Mouse (Mus musculus) limb, embryonic 13.5 days (tissue): ENCODE results near the gene Ret. TPM values are rescaled to one million over a fixed set of nuclear protein-coding genes. Genes with fewer than 3 reads are reported as not detected.

Experiments used
- ATAC-seq: fragments of 200-750 bp; cut with Nextera tagmentation; 2 replicates; pipeline ENCODE4 v1.8.0; 2017; ENCODE audit warnings: low read depth, moderate number of reproducible peaks, moderate TSS enrichment; ENCODE audit not compliant: low FRiP score
- H3K27ac ChIP-seq: fragments of 300-500 bp; sonication (generic); 2 replicates; pipeline ENCODE4 v1.5.1; 2015; ENCODE audit warnings: inconsistent platforms, mild to moderate bottlenecking, moderate library complexity
- H3K27me3 ChIP-seq: fragments of 300-500 bp; sonication (generic); 2 replicates; pipeline ENCODE4 v1.6.1; 2015; ENCODE audit warnings: mild to moderate bottlenecking, inconsistent platforms
- H3K36me3 ChIP-seq: fragments of 300-500 bp; sonication (generic); 2 replicates; pipeline ENCODE4 v1.6.1; 2015; ENCODE audit warnings: inconsistent platforms, mild to moderate bottlenecking, moderate library complexity
- H3K4me1 ChIP-seq: fragments of 300-500 bp; sonication (generic); 2 replicates; pipeline ENCODE4 v1.6.1; 2015; ENCODE audit warnings: inconsistent platforms
- H3K4me2 ChIP-seq: fragments of 300-500 bp; sonication (generic); replicated peaks from 2 replicates; pipeline ENCODE4 v1.6.1; 2015; ENCODE audit warnings: inconsistent platforms, mild to moderate bottlenecking, moderate library complexity
- H3K4me3 ChIP-seq: fragments of 300-500 bp; sonication (generic); 2 replicates; pipeline ENCODE4 v1.5.1; 2015; ENCODE audit warnings: moderate library complexity, mild to moderate bottlenecking, inconsistent platforms
- H3K9ac ChIP-seq: fragments of 300-500 bp; sonication (generic); 2 replicates; pipeline ENCODE4 v1.6.1; 2015; ENCODE audit warnings: mild to moderate bottlenecking, inconsistent platforms
- H3K9me3 ChIP-seq: fragments of 300-500 bp; sonication (generic); 2 replicates; pipeline ENCODE4 v1.6.1; 2016; ENCODE audit warnings: inconsistent platforms
- WGBS: fragments of 180-500 bp; shearing (Covaris S2); methylation state at CpG from one replicate; pipeline ENCODE4 v1.1.7; 2015; 5-methylcytosine and 5-hydroxymethylcytosine counted together
- polyA plus RNA-seq: library from polyadenylated mRNA; unstranded; fragments of >200 nt; fragmentation: Nextera tagmentation; extraction: Ambion mirVana; gene quantifications from 2 replicates; pipeline ENCODE4 v1.2.1, GENCODE M21; 2015

The Ret gene
- polyA plus RNA-seq = 0.33 and 0.47 TPM in 2 replicates

DNA sequence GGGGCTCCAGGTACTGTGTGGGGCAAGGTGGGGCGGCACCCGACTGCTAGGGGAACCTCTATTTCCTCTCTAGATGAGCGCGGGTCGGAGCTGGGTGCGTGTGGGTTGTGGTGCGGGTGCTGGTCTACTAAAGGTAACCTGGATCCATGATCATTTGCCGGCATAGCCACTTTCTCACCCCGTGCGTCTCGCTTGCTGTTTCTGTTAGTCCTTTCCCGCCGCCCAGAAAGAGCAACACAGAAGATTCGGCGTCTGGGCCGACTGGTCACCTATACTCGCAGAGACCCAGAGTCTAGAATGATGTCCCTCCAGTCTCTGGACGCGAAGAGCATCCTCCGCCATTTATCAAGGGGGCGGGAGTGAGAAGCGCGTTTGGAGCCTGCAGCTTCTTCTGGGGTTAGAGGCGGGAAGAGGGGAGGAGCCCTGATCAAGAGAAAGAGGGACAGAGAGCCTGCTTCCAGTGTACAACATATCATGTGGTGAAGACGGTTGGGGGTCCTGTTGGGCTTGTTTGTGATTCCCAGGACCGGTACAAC is at the start of gene Ret:
Gene Ret (minus strand): TSS at position 279 of the 536 bp plus-strand sequence.
- H3K4me1 ChIP-seq = peaks cover 11% of the 10 kb centered on the region
- peaks cover 80% of the 10 kb centered on the region for H3K27me3 ChIP-seq
- under 1% methylated on average over 26 of the region's 26 CpGs for WGBS
- ATAC-seq = no peak
- H3K36me3 ChIP-seq = no peaks in the 10 kb centered on the region
- peak within 1 kb of the TSS; percentile 62 for H3K9ac ChIP-seq
- peak within 1 kb of the TSS; percentile 66 for H3K4me3 ChIP-seq
- peak within 1 kb of the TSS; percentile 100 for H3K4me2 ChIP-seq
- no peak within 1 kb of the TSS for H3K27ac ChIP-seq
- no peaks in the 10 kb centered on the region for H3K9me3 ChIP-seq

DNA sequence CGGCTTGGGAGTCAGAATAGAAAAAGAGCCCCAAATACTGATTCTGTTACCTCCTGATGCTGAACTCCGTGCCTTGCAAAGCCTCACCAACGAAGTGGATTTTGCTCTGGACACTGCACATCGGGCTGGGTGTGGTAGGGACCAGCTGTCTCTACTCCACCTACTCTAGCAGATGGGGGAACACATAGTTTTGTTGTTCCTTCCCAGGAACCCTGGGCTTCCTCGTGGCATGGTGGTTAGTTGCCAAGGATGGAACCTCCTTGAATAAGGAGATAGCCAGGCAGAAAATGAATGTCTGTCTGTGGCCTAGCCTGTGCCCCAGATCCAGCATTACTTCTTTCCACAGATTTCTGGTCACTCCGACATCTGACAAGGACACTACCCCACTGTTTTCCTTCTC is 49.6 kb upstream of the Ret start:
- no peaks in the 10 kb centered on the region for H3K36me3 ChIP-seq
- H3K27ac ChIP-seq = no peak overlapping the region
- 0 out of 2 replicates have a peak, but pooled peaks cover 6% of the 10 kb centered on the region for H3K4me1 ChIP-seq
- H3K9ac ChIP-seq = no peak overlapping the region
- no peak overlapping the region for H3K4me2 ChIP-seq
- H3K4me3 ChIP-seq = no peak overlapping the region
- no peaks in the 10 kb centered on the region for H3K9me3 ChIP-seq
- ATAC-seq = no peak
- WGBS = 86% methylated on average over 6 of the region's 6 CpGs
- no peaks in the 10 kb centered on the region for H3K27me3 ChIP-seq

DNA sequence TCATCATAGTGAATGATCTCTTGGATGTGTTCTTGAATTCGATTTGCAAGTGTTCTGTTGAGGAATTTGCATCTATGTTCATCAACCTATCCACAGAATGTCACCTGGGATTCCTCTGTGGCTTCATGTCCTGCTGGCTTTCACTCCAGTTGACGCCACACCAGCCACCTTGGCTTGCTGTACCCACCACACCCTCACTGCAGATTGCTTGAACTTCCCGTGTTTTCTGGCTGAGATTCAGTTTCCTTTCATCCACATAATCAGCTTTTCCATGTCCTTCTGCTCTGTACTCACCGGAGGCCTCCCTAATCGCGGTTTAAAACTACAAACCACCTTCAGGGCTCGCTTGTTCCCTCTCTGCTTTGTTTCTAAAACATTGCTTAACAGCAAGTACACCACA is 46.6 kb upstream of the Ret start:
- Histone ChIP-seq H3K4me1 (no peaks in the 10 kb centered on the region), H3K36me3 (no peaks in the 10 kb centered on the region), H3K4me3 (no peak overlapping the region), H3K9ac (no peak overlapping the region), H3K27ac (no peak overlapping the region), H3K4me2 (no peak overlapping the region), H3K27me3 (no peaks in the 10 kb centered on the region), H3K9me3 (no peaks in the 10 kb centered on the region)
- no peak for ATAC-seq
- WGBS = 72% methylated on average over 7 of the region's 7 CpGs

DNA sequence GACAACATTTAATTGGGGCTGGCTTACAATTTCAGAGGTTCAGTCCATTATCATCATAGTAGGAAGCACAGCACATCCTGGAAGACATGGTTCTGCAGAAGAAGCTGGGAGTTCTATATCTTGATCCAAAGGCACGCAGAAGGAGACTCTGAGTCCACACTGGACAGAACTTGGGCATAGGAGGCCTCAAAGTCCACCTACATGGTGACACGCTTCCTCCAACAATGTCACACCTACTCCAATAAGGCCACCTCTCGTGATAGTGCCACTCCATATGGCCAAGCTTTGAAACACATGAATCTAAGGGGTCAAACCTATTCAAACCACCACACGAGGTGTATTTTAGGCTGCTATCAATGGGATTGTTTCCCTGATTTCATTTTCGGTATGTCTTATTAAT is 45.4 kb upstream of the Ret start:
- no peak for ATAC-seq
- WGBS = 82% methylated on average over 5 of the region's 5 CpGs
- H3K9ac ChIP-seq = no peak overlapping the region

DNA sequence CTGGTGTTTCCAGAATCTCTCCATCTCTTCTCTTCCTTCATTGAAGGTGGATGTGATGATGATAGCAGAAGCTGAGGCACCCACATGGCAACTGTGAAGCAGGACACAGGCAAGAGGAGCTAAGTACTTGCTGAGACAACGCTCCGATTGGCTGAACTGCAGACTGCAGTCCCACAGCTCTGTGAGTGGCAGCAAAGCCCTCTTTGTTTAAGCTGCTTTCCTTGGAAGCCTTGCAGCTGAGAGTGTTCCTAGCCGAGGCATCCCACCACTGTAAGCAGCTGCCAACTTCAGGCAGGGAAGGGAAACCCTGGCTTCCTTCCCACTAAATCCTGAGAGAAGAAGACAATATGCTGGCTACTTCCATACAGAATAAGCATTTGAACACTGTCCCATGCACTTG is 28.6 kb upstream of the Ret start:
- WGBS = 50% methylated on average over 3 of the region's 3 CpGs
- Histone ChIP-seq H3K4me3 (no peak overlapping the region), H3K27me3 (no peaks in the 10 kb centered on the region), H3K36me3 (no peaks in the 10 kb centered on the region), H3K27ac (no peak overlapping the region), H3K9me3 (no peaks in the 10 kb centered on the region), H3K9ac (no peak overlapping the region), H3K4me1 (no peaks in the 10 kb centered on the region), H3K4me2 (no peak overlapping the region)
- ATAC-seq = no peak

More for the DNA sequence above, 45.4 kb upstream of the Ret start:
- no peak overlapping the region for H3K4me3 ChIP-seq
- no peak overlapping the region for H3K4me2 ChIP-seq
- no peak overlapping the region for H3K27ac ChIP-seq
- H3K9me3 ChIP-seq = no peaks in the 10 kb centered on the region
- no peaks in the 10 kb centered on the region for H3K36me3 ChIP-seq
- no peaks in the 10 kb centered on the region for H3K27me3 ChIP-seq
- H3K4me1 ChIP-seq = no peaks in the 10 kb centered on the region

DNA sequence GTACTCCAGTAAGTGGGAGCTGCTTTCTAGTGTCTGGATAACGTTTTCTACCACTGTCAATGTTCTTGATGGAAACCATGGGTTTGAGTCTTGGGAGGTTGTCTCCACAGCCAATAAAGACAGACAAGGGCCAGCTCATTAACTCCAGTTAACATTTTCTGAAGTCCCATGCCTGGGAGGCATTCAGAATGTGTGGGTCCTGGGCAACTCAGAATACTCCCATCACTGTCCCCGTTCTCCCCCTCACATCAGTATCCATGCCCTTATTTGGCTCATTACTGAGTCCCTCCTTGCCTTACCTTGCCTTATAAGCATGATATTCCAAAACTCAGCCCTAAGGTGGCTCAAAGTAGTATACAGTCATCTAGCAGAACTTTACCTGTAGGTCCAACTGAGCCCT is 25.0 kb upstream of the Ret start:
- H3K27me3 ChIP-seq = no peaks in the 10 kb centered on the region
- ATAC-seq = no peak
- no peaks in the 10 kb centered on the region for H3K9me3 ChIP-seq
- no peak overlapping the region for H3K9ac ChIP-seq
- 72% methylated on average over 2 of the region's 2 CpGs for WGBS
- H3K27ac ChIP-seq = no peak overlapping the region
- H3K4me1 ChIP-seq = no peaks in the 10 kb centered on the region
- H3K36me3 ChIP-seq = no peaks in the 10 kb centered on the region
- no peak overlapping the region for H3K4me3 ChIP-seq
- H3K4me2 ChIP-seq = no peak overlapping the region

DNA sequence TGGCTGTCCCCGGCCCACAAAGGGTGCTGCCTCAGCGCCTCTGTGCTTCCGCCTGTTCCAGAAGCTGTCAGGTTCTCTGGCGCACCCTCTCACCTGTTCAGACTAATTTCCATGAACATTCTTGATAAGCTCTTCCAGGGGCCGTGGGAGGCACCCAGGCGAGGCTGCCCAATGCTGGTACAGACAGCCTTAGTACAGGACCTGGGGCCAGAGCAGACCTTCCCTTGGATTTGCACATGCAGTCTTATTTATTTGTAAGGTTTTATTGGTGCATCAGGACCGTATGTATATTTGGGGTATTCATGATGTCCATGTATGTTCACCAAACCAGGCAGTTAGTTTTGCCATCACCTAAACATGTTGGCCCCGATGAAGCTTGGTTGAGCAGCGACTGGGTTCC is 18.2 kb upstream of the Ret start:
- H3K9me3 ChIP-seq = no peaks in the 10 kb centered on the region
- H3K4me3 ChIP-seq = no peak overlapping the region
- ATAC-seq = no peak
- no peak overlapping the region for H3K4me2 ChIP-seq
- H3K4me1 ChIP-seq = no peaks in the 10 kb centered on the region
- no peak overlapping the region for H3K27ac ChIP-seq
- 89% methylated on average over 9 of the region's 9 CpGs for WGBS
- no peak overlapping the region for H3K9ac ChIP-seq
- no peaks in the 10 kb centered on the region for H3K36me3 ChIP-seq
- H3K27me3 ChIP-seq = no peaks in the 10 kb centered on the region

DNA sequence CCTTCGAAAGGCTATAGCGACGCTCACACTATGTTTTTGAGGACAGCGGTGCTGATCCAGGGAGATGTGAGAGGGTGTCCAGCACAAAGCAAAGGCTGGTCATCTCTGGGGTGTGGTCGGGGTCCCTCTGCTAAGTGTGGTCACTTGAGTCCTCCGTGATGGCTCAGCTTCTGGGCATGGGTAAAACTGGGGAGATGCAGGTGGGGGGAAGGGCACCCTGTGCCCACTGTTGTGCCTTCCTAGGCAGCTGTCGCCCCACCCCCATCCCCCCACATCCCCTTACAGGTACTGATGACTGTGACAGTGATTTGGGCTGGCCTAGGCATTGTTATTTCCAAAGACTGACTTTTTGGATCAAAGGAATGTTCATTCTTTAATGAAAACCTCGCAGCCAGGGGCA is 10.8 kb upstream of the Ret start:
- Histone ChIP-seq H3K4me1 (peaks cover 16% of the 10 kb centered on the region), H3K4me2 (no peak overlapping the region), H3K9ac (no peak overlapping the region), H3K27me3 (no peaks in the 10 kb centered on the region), H3K27ac (no peak overlapping the region), H3K4me3 (no peak overlapping the region), H3K9me3 (no peaks in the 10 kb centered on the region), H3K36me3 (no peaks in the 10 kb centered on the region)
- ATAC-seq = no peak
- WGBS = 89% methylated on average over 8 of the region's 8 CpGs

DNA sequence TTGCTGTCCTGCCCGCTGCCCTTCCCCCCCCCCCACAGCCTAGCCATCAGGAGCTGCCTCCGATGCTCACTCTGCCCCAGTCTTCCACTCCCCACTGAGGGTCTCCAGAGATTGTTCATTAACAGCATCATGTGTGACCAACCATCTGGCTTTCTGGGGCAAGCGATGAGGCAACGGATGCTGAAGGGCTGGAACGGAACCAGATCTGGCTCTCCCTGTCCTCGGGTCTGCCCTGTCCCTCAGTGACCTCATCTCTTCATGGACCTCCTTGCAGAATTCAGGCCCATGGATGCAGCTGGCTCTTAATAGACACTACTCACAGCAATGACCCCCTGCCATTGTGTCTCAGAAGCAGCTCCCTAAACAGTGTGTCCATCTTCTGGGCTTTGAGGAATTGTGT is 8.9 kb upstream of the Ret start:
- ATAC-seq = no peak
- Histone ChIP-seq H3K4me3 (no peak overlapping the region), H3K36me3 (no peaks in the 10 kb centered on the region), H3K27ac (no peak overlapping the region), H3K27me3 (0 out of 2 replicates have a peak, but pooled peaks cover under 1% of the 10 kb centered on the region), H3K4me1 (peaks cover 16% of the 10 kb centered on the region), H3K9me3 (no peaks in the 10 kb centered on the region), H3K9ac (no peak overlapping the region), H3K4me2 (no peak overlapping the region)
- 82% methylated on average over 6 of the region's 6 CpGs for WGBS

DNA sequence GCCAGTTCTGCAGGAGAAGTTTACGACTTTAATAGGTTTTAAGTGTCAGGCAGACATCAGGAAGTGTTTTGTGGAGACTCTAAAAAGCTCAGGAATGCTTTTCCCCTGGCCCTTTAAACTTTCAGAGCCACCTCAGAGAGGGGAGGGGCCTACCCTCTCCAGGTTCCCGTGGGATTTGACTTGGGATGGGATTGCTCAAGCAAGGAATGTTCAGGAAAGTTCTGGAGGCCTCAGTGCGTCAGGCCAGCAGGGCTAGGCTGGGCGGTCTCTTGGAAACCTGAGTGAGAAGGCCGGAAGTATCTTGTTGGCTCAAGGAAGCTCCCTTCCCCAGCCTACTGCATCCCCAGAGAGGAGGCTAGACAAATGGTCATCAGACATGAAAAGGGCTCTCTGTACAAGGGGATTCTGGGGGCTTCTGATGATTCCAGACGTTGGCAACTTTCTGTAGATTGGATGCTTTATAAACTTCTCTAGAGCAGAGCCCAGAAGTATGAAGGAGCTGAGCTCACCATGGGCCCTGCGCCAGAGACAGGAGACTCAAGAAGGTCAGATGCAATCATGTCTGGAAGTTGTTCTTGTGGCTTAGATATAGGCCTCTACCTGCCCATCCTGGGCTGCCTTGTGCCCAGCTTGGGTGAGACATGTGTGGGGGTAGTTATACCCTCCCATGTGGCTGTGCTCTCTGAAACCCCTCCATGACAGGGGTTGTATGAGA is 7.8 kb upstream of the Ret start:
- no peak overlapping the region; the same call in 1 of the 2 replicates for H3K4me2 ChIP-seq
- peaks cover 8% of the 10 kb centered on the region for H3K27me3 ChIP-seq
- H3K36me3 ChIP-seq = no peaks in the 10 kb centered on the region
- H3K9me3 ChIP-seq = no peaks in the 10 kb centered on the region
- peaks cover 16% of the 10 kb centered on the region for H3K4me1 ChIP-seq
- no peak overlapping the region for H3K27ac ChIP-seq
- no peak overlapping the region for H3K9ac ChIP-seq
- H3K4me3 ChIP-seq = no peak overlapping the region
- ATAC-seq = no peak
- WGBS = 29% methylated on average over 7 of the region's 7 CpGs

DNA sequence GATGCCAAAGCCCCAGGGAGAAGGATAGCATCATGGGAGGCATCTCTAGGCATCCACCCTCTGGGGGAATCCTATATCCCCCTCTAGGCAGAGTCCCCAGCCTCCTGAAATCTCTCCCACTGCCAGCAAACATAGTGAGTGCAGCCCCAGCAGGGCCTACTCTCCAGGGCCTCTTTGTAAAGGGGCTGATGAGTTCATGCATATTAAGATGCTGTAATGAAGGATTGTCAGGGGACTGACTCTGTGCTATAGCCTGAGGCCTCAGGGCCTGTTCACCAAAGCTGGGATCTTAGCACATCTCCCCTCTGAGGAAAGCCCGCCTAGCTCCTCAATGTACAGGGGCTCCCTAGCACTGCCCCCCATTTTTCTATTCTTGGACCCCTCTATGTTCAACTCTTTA is 6.6 kb upstream of the Ret start:
- no peak overlapping the region for H3K9ac ChIP-seq
- no peaks in the 10 kb centered on the region for H3K9me3 ChIP-seq
- 100% methylated on average over 1 of the region's 1 CpGs for WGBS
- H3K27ac ChIP-seq = no peak overlapping the region
- peaks cover 16% of the 10 kb centered on the region for H3K4me1 ChIP-seq
- no peak overlapping the region for H3K4me2 ChIP-seq
- peaks cover 20% of the 10 kb centered on the region for H3K27me3 ChIP-seq
- H3K4me3 ChIP-seq = no peak overlapping the region
- no peak for ATAC-seq
- no peaks in the 10 kb centered on the region for H3K36me3 ChIP-seq

DNA sequence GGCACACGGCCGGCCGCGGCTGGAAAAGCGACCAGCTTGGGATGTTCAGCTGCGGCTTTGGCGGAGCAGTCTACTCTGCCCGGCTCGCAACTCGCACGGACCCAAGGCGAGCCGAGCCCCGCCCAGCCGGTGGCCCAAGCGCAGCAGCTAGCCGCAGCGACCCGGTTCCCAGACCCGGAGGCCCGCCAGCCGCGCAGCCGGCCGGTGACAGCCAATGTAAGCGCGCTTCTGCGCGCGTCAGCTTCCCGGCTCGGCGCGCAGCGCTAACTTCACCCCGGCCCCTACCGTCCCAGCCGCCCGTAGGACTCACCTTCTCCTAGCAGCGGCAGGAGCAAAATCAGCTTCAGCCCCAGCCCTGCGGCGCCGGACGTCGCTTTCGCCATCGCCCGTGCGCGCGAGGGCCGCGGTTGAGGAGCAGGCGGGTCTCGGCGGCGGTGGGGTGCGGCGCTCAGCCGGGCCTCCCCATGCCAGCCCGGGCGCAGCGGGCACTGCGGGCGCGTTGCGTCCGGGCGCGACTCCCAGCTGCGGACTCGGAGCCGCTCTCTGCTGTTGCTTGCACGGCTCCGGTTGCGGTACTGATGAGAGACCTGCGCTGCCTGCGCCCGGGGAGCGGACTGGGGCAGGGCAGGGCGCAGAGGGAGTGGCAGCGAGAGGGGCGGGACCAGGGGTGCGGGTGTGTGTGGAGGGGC is 623 bp downstream of the Ret start:
- WGBS = under 1% methylated on average over 82 of the region's 84 CpGs
- Histone ChIP-seq H3K9me3 (no peaks in the 10 kb centered on the region), H3K27me3 (peaks cover 84% of the 10 kb centered on the region), H3K9ac (peak overlapping the region; percentile 62), H3K4me3 (peak overlapping the region; percentile 66), H3K4me1 (peaks cover 11% of the 10 kb centered on the region), H3K4me2 (peak overlapping the region; percentile 100), H3K36me3 (no peaks in the 10 kb centered on the region), H3K27ac (no peak overlapping the region)
- ATAC-seq = peak; percentile 74
